Mouse (Mus musculus) heart, embryonic 10.5 days (tissue): ENCODE results near the gene Iqsec1. TPM values are rescaled to one million over a fixed set of nuclear protein-coding genes. Genes with fewer than 3 reads are reported as not detected.

Experiments used
- DNase-seq: peaks from one replicate; pipeline ENCODE4 v3.0.0-alpha.2; 2017; ENCODE audit warnings: low spot score
- H3K27ac ChIP-seq: fragments of 300-500 bp; sonication (generic); 2 replicates; pipeline ENCODE4 v1.5.1; 2016; ENCODE audit warnings: mild to moderate bottlenecking
- H3K27me3 ChIP-seq: fragments of 300-500 bp; sonication (generic); 2 replicates; pipeline ENCODE4 v1.6.1; 2016; ENCODE audit warnings: mild to moderate bottlenecking; ENCODE audit not compliant: poor library complexity, insufficient read depth, severe bottlenecking
- H3K36me3 ChIP-seq: fragments of 300-500 bp; sonication (generic); 2 replicates; pipeline ENCODE4 v1.6.1; 2016; ENCODE audit warnings: mild to moderate bottlenecking, moderate library complexity
- H3K4me1 ChIP-seq: fragments of 300-500 bp; sonication (generic); 2 replicates; pipeline ENCODE4 v1.6.1; 2016; ENCODE audit warnings: mild to moderate bottlenecking
- H3K4me3 ChIP-seq: fragments of 300-500 bp; sonication (generic); 2 replicates; pipeline ENCODE4 v1.5.1; 2016; ENCODE audit warnings: mild to moderate bottlenecking, moderate library complexity
- H3K9me3 ChIP-seq: fragments of 300-500 bp; sonication (generic); 2 replicates; pipeline ENCODE4 v1.6.1; 2016; ENCODE audit warnings: mild to moderate bottlenecking, moderate library complexity
- WGBS: fragments of 180-500 bp; shearing (Covaris S2); methylation state at CpG from one replicate; pipeline ENCODE4 v1.1.7; 2016; 5-methylcytosine and 5-hydroxymethylcytosine counted together
- polyA plus RNA-seq: library from polyadenylated mRNA; unstranded; fragments of >200 nt; fragmentation: Nextera tagmentation; extraction: Ambion mirVana; gene quantifications from 2 replicates; pipeline ENCODE4 v1.2.1, GENCODE M21; 2016

Gene Iqsec1
- polyA plus RNA-seq, 1 experiment from 2014 or later: 12.1 TPM

GRCm38 (mm10) chr6:90783176-90783575 lies 205.3 kb downstream of the Iqsec1 start:
- Histone ChIP-seq H3K4me1 (peaks cover 55% of the 10 kb centered on the region), H3K9me3 (no peaks in the 10 kb centered on the region), H3K4me3 (no peak overlapping the region), H3K36me3 (no peaks in the 10 kb centered on the region), H3K27me3 (no peaks in the 10 kb centered on the region), H3K27ac (peak overlapping the region; percentile 49)
- DNase-seq: no peak

GRCm38 (mm10) chr6:90781921-90782770 lies 206.3 kb downstream of the Iqsec1 start:
- Histone ChIP-seq H3K27me3 (no peaks in the 10 kb centered on the region), H3K4me3 (no peak overlapping the region), H3K27ac (peak overlapping the region; percentile 77), H3K4me1 (peaks cover 54% of the 10 kb centered on the region), H3K36me3 (no peaks in the 10 kb centered on the region), H3K9me3 (no peaks in the 10 kb centered on the region)
- 49% methylated on average over 19 of the region's 19 CpGs for WGBS
- peak; percentile 88 for DNase-seq

GRCm38 (mm10) chr6:90780532-90780931 lies 208.0 kb downstream of the Iqsec1 start:
- no peaks in the 10 kb centered on the region for H3K27me3 ChIP-seq
- H3K36me3 ChIP-seq: no peaks in the 10 kb centered on the region
- no peak overlapping the region for H3K27ac ChIP-seq
- no peak for DNase-seq
- H3K4me1 ChIP-seq: peaks cover 49% of the 10 kb centered on the region
- H3K4me3 ChIP-seq: no peak overlapping the region
- H3K9me3 ChIP-seq: no peaks in the 10 kb centered on the region
- WGBS: 82% methylated on average over 2 of the region's 2 CpGs

GRCm38 (mm10) chr6:90778841-90779240 lies 209.6 kb downstream of the Iqsec1 start:
- Histone ChIP-seq H3K9me3 (no peaks in the 10 kb centered on the region), H3K4me1 (peaks cover 48% of the 10 kb centered on the region), H3K27me3 (no peaks in the 10 kb centered on the region), H3K36me3 (no peaks in the 10 kb centered on the region), H3K4me3 (no peak overlapping the region), H3K27ac (no peak overlapping the region)
- DNase-seq: no peak
- 81% methylated on average over 6 of the region's 6 CpGs for WGBS

- Histone ChIP-seq H3K4me1 (peaks cover 37% of the 10 kb centered on the region), H3K9me3 (no peaks in the 10 kb centered on the region), H3K4me3 (no peak overlapping the region), H3K27me3 (no peaks in the 10 kb centered on the region), H3K36me3 (no peaks in the 10 kb centered on the region), H3K27ac (no peak overlapping the region)
- no peak for DNase-seq
- 79% methylated on average over 1 of the region's 1 CpGs for WGBS
These were observed 211.2 kb downstream of the Iqsec1 start for GRCm38 (mm10) chr6:90777302-90777701.

GRCm38 (mm10) chr6:90775606-90776005 lies 212.9 kb downstream of the Iqsec1 start:
- H3K4me3 ChIP-seq: no peak overlapping the region
- H3K36me3 ChIP-seq: no peaks in the 10 kb centered on the region
- no peak overlapping the region for H3K27ac ChIP-seq
- H3K4me1 ChIP-seq: peaks cover 25% of the 10 kb centered on the region
- H3K27me3 ChIP-seq: no peaks in the 10 kb centered on the region
- no peaks in the 10 kb centered on the region for H3K9me3 ChIP-seq
- no peak for DNase-seq
- WGBS: 87% methylated on average over 1 of the region's 1 CpGs

GRCm38 (mm10) chr6:90773811-90774233 lies 214.7 kb downstream of the Iqsec1 start:
- Histone ChIP-seq H3K9me3 (no peaks in the 10 kb centered on the region), H3K4me3 (no peak overlapping the region), H3K4me1 (peaks cover 24% of the 10 kb centered on the region), H3K36me3 (no peaks in the 10 kb centered on the region), H3K27me3 (no peaks in the 10 kb centered on the region), H3K27ac (no peak overlapping the region)
- no peak for DNase-seq

- no peak overlapping the region for H3K27ac ChIP-seq
- no peak overlapping the region for H3K4me3 ChIP-seq
- 85% methylated on average over 5 of the region's 5 CpGs for WGBS
- DNase-seq: no peak
- no peaks in the 10 kb centered on the region for H3K9me3 ChIP-seq
- peaks cover 24% of the 10 kb centered on the region for H3K4me1 ChIP-seq
- no peaks in the 10 kb centered on the region for H3K27me3 ChIP-seq
- H3K36me3 ChIP-seq: no peaks in the 10 kb centered on the region
These were observed 216.4 kb downstream of the Iqsec1 start for GRCm38 (mm10) chr6:90772120-90772519.

GRCm38 (mm10) chr6:90768526-90768925 lies 220.0 kb downstream of the Iqsec1 start:
- Histone ChIP-seq H3K27ac (no peak overlapping the region), H3K9me3 (no peaks in the 10 kb centered on the region), H3K36me3 (no peaks in the 10 kb centered on the region), H3K4me3 (no peak overlapping the region), H3K27me3 (no peaks in the 10 kb centered on the region), H3K4me1 (peaks cover 27% of the 10 kb centered on the region)
- DNase-seq: no peak
- 63% methylated on average over 2 of the region's 2 CpGs for WGBS

GRCm38 (mm10) chr6:90767874-90768273 lies 220.6 kb downstream of the Iqsec1 start:
- Histone ChIP-seq H3K27ac (no peak overlapping the region), H3K27me3 (no peaks in the 10 kb centered on the region), H3K9me3 (no peaks in the 10 kb centered on the region), H3K36me3 (no peaks in the 10 kb centered on the region), H3K4me1 (peaks cover 31% of the 10 kb centered on the region), H3K4me3 (no peak overlapping the region)
- no peak for DNase-seq
- 70% methylated on average over 1 of the region's 1 CpGs for WGBS

GRCm38 (mm10) chr6:90764753-90765152 lies 223.7 kb downstream of the Iqsec1 start:
- Histone ChIP-seq H3K4me3 (no peak overlapping the region), H3K27me3 (no peaks in the 10 kb centered on the region), H3K4me1 (peaks cover 45% of the 10 kb centered on the region), H3K27ac (peak overlapping the region; percentile 73), H3K9me3 (no peaks in the 10 kb centered on the region), H3K36me3 (no peaks in the 10 kb centered on the region)
- no peak for DNase-seq
- 68% methylated on average over 2 of the region's 2 CpGs for WGBS

- H3K4me1 ChIP-seq: peaks cover 50% of the 10 kb centered on the region
These were observed 224.4 kb downstream of the Iqsec1 start for GRCm38 (mm10) chr6:90763959-90764591.

GRCm38 (mm10) chr6:90763295-90763694 lies 225.2 kb downstream of the Iqsec1 start:
- H3K36me3 ChIP-seq: no peaks in the 10 kb centered on the region
- H3K4me1 ChIP-seq: peaks cover 51% of the 10 kb centered on the region
- WGBS: 82% methylated on average over 4 of the region's 4 CpGs
- H3K4me3 ChIP-seq: no peak overlapping the region
- no peaks in the 10 kb centered on the region for H3K27me3 ChIP-seq
- H3K27ac ChIP-seq: peak overlapping the region; percentile 52; the same call in 1 of the 2 replicates
- H3K9me3 ChIP-seq: no peaks in the 10 kb centered on the region
- DNase-seq: no peak

More at GRCm38 (mm10) chr6:90763959-90764591, 224.4 kb downstream of the Iqsec1 start:
- Histone ChIP-seq H3K9me3 (no peaks in the 10 kb centered on the region), H3K27me3 (no peaks in the 10 kb centered on the region), H3K4me3 (peak overlapping the region; percentile 10; the same call in 1 of the 2 replicates), H3K27ac (peak overlapping the region; percentile 73), H3K36me3 (no peaks in the 10 kb centered on the region)
- DNase-seq: peak; percentile 86
- 43% methylated on average over 18 of the region's 18 CpGs for WGBS
